Mouse (Mus musculus): ENCODE results near the gene Hist1h2br. TPM values are rescaled to one million over a fixed set of nuclear protein-coding genes. Genes with fewer than 3 reads are reported as not detected.

The Hist1h2br gene
- total and polyA plus RNA-seq, 3 experiments, result 4.2 to 2,083 (median 19.7) TPM

DNA sequence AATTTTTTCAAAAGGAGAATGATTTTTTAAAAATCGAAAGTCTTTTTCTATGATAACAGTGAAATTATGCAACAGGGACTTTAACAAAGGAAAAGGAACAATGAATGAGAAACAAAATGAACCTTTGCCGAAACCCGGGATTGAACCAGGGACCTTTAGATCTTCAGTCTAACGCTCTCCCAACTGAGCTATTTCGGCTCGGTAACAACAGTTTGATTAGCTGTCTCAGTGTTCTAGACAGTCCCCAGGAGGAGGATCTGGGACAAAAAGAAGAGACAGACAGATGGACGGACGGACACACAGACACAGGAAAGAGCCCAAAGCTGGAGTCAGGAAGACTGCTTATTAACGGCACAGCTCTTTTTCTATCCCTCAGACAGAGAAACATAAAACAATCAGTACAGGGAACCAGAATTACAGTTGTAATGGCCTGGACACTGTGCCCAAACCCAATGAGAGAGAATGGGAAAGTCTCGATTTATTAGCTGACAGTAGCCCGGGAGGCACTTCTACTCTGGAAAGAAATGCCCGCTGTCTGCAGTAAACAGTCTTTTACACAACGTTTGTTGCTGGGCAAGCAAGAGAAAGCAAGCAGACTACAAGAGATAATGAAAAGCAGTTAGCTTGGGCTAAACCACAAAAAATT, 49.3 kb downstream of the Hist1h2br start:
- peak overlapping the region; percentile 99 for H3K4me2 ChIP-seq (ENCODE audit: insufficient read depth, low read depth, poor library complexity, severe bottlenecking)
- peak overlapping the region; percentile 59 to 78 (median 63) for H3K4me3 ChIP-seq (replicated peaks in 1 of 3; ENCODE audit: low read depth in 2 of 3, low read length in 2 of 3, poor library complexity in 1 of 3)
- DNase-seq (ENCODE audit: extremely low read depth), result peak; percentile 92
- H3K4me1 ChIP-seq (ENCODE audit: control insufficient read depth in 1 of 2, insufficient read depth in 2 of 2), result peaks cover 2 to 4% of the 10 kb centered on the region in 2 experiments; a peak in 3 of 4 replicates
- dilution Hi-C loops (cut with MboI; ENCODE audit: extremely low pct_ligation_motif_present, extremely low pct_unique_long_range_greater_than_20kb, low sequenced_read_pairs) (no loop called here), in situ Hi-C loops (cut with MboI; ENCODE audit: low pct_ligation_motif_present, low pct_unique_long_range_greater_than_20kb, low sequenced_read_pairs) (loop anchor here (25.0 kb wide), 2 partner anchors 721 to 1404 kb away; no protein-coding TSS in a partner anchor)
- H3K9ac ChIP-seq (ENCODE audit: insufficient read depth, low read depth), result peak overlapping the region; percentile 53
- H3K9me3 ChIP-seq (replicated peaks; ENCODE audit: low read length), result no peaks in the 10 kb centered on the region
- H3K36me3 ChIP-seq (replicated peaks in 1 of 2; ENCODE audit: control insufficient read depth in 1 of 2, insufficient read depth in 1 of 2, low read length in 1 of 2), result no peaks in the 10 kb centered on the region
- H3K27me3 ChIP-seq (replicated peaks), result peaks cover 2% of the 10 kb centered on the region
- TF ChIP-seq ELF1 (IDR thresholded peaks at IDR 0.05; ENCODE audit: low read depth, low read length), result peak; percentile 98
- no peak for TF ChIP-seq EP300 (IDR thresholded peaks at IDR 0.05; ENCODE audit: low read length)
- TF ChIP-seq IRF4 (IDR thresholded peaks at IDR 0.05; ENCODE audit: low read depth, low read length), result no peak; the same call in 1 of the 2 replicates
- no peak for TF ChIP-seq MXI1 (IDR thresholded peaks at IDR 0.05; ENCODE audit: low read depth, low read length)
- TF ChIP-seq JUND (conservative IDR thresholded peaks at IDR 0.05; ENCODE audit: low read depth, low read length), result no peak
- TF ChIP-seq SIN3A (IDR thresholded peaks at IDR 0.05; ENCODE audit: low read length), result no peak
- TF ChIP-seq PAX5 (IDR thresholded peaks at IDR 0.05; ENCODE audit: low read length), result no peak
- no peak for TF ChIP-seq CHD1 (IDR thresholded peaks at IDR 0.05; ENCODE audit: low read depth, low read length)
- TF ChIP-seq USF2 (conservative IDR thresholded peaks at IDR 0.05; ENCODE audit: low read depth, low read length), result no peak
- TF ChIP-seq RAD21 (IDR thresholded peaks at IDR 0.05; ENCODE audit: low read depth, low read length), result no peak
- TF ChIP-seq TBP (conservative IDR thresholded peaks at IDR 0.05; ENCODE audit: low read depth, low read length), result peak; percentile 100
- no peak for TF ChIP-seq UBTF (IDR thresholded peaks at IDR 0.05; ENCODE audit: low read depth, low read length)
- no peak for TF ChIP-seq CHD2 (IDR thresholded peaks at IDR 0.05; ENCODE audit: low read length)
- TF ChIP-seq ZC3H11A (IDR thresholded peaks at IDR 0.05; ENCODE audit: low read depth, low read length), result no peak
- TF ChIP-seq KAT2A (IDR thresholded peaks at IDR 0.05; ENCODE audit: insufficient replicate concordance, low read length), result peak; percentile 81; the same call in 1 of the 2 replicates
- TF ChIP-seq NRF1 (IDR thresholded peaks at IDR 0.05; ENCODE audit: low read depth, low read length), result peak; percentile 64
- peak; percentile 98 for TF ChIP-seq MAFK (IDR thresholded peaks at IDR 0.05; ENCODE audit: insufficient replicate concordance, low read length)
- no peak for TF ChIP-seq USF1 (IDR thresholded peaks at IDR 0.05; ENCODE audit: low read depth, low read length)
- TF ChIP-seq POLR2AphosphoS2 (IDR thresholded peaks at IDR 0.05; ENCODE audit: low read depth, low read length), result no peak
- TF ChIP-seq MAZ (IDR thresholded peaks at IDR 0.05; ENCODE audit: low read depth, low read length), result no peak
- no peak for TF ChIP-seq MAX (IDR thresholded peaks at IDR 0.05; ENCODE audit: low read length)
- no peak for TF ChIP-seq ZKSCAN1 (IDR thresholded peaks at IDR 0.05; ENCODE audit: borderline replicate concordance, low read depth, low read length)
- no peak for TF ChIP-seq ETS1 (conservative IDR thresholded peaks at IDR 0.05; ENCODE audit: low read depth, low read length)
- TF ChIP-seq BHLHE40 (IDR thresholded peaks at IDR 0.05; ENCODE audit: low read depth, low read length), result no peak
- no peak for TF ChIP-seq HCFC1 (IDR thresholded peaks at IDR 0.05; ENCODE audit: low read depth, low read length)
- no peak overlapping the region for H3K27ac ChIP-seq (ENCODE audit: insufficient read depth, low read depth)
- no peaks in the 10 kb centered on the region for H3K79me2 ChIP-seq (replicated peaks; ENCODE audit: control insufficient read depth, extremely low read depth, insufficient read depth, poor library complexity, severe bottlenecking)
